Mouse (Mus musculus) kidney, embryonic 14.5 days (tissue): ENCODE data around the gene Sars. TPM values are rescaled to one million over a fixed set of nuclear protein-coding genes. Genes with fewer than 3 reads are reported as not detected.

Experiments
- ATAC-seq: fragments of 200-750 bp; cut with Nextera tagmentation; 2 replicates; pipeline ENCODE4 v1.8.0; 2017; ENCODE audit warnings: moderate number of reproducible peaks, mild to moderate bottlenecking, moderate TSS enrichment, moderate library complexity; ENCODE audit not compliant: low FRiP score, low TSS enrichment
- H3K27ac ChIP-seq: fragments of 300-500 bp; sonication (generic); 2 replicates; pipeline ENCODE4 v1.5.1; 2014; ENCODE audit warnings: low read depth, mild to moderate bottlenecking, low read length, moderate library complexity, mixed read lengths
- H3K27me3 ChIP-seq: fragments of 300-500 bp; sonication (generic); 2 replicates; pipeline ENCODE4 v1.6.1; 2014; ENCODE audit warnings: mild to moderate bottlenecking, low read length; ENCODE audit not compliant: control insufficient read depth, insufficient read depth
- H3K36me3 ChIP-seq: fragments of 300-500 bp; sonication (generic); 2 replicates; pipeline ENCODE4 v1.6.1; 2014; ENCODE audit warnings: low read length, mixed read lengths; ENCODE audit not compliant: control insufficient read depth, insufficient read depth
- H3K4me1 ChIP-seq: fragments of 300-500 bp; sonication (generic); 2 replicates; pipeline ENCODE4 v1.6.1; 2014; ENCODE audit warnings: low read length, mixed read lengths; ENCODE audit not compliant: control insufficient read depth, insufficient read depth
- H3K4me2 ChIP-seq: fragments of 300-500 bp; sonication (generic); replicated peaks from 2 replicates; pipeline ENCODE4 v1.6.1; 2014; ENCODE audit warnings: low read depth, mild to moderate bottlenecking, low read length
- H3K4me3 ChIP-seq: fragments of 300-500 bp; sonication (generic); 2 replicates; pipeline ENCODE4 v1.5.1; 2014; ENCODE audit warnings: mild to moderate bottlenecking, low read length
- H3K9ac ChIP-seq: fragments of 300-500 bp; sonication (generic); 2 replicates; pipeline ENCODE4 v1.6.1; 2014; ENCODE audit warnings: low read depth, mild to moderate bottlenecking, low read length, moderate library complexity
- H3K9me3 ChIP-seq: fragments of 300-500 bp; sonication (generic); 2 replicates; pipeline ENCODE4 v1.6.1; 2016; ENCODE audit warnings: low read length; ENCODE audit not compliant: control insufficient read depth
- WGBS: fragments of 180-500 bp; shearing (Covaris S2); extraction: QIAGEN DNeasy Blood & Tissue Kit; methylation state at CpG from one replicate; pipeline ENCODE4 v1.1.7; 2014; 5-methylcytosine and 5-hydroxymethylcytosine counted together
- polyA plus RNA-seq: library from polyadenylated mRNA; unstranded; fragments of >200 nt; fragmentation: Nextera tagmentation; extraction: Ambion mirVana; gene quantifications from 2 replicates; pipeline ENCODE4 v1.2.1, GENCODE M21; 2014

Sars gene
- 106 and 120 TPM in 2 replicates for polyA plus RNA-seq

DNA sequence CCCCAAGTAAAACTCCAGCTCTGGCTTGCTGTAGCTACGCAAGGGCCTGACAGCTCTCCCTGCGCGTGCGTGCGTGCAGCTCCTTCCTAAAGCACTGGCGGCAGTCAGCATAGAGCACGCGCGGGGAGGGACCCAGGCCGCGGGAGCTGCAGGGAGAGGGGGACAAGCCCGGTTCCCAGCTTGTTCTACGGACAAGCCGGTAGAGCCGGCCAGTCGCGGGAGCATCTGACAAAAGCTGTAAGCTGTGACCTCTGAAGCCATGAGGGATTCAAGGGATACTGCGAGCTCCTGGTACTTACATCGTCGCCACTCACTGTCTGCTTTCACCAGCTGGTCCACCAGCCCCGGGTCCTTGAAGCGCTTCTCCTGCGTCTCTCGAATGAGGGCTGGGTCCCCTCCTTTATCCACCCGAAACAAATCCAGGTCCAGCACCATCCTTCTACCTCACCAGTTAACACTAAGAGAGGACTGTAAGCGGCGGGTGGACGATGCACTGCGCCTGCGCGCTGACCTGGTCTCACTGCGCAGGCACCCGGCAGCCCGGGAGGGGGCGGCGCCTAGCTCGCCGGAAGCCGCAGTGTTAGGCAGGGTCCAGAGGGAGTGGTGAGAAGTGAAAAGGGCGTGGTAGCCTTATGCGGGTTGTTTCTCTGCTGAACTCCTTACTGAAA is at the start of gene Sars:
Gene Sars, minus strand, starts transcription at position 512 of the 668 bp plus-strand sequence.
- peak within 1 kb of the TSS; percentile 92 for H3K4me2 ChIP-seq
- WGBS, result under 1% methylated on average over 41 of the region's 41 CpGs
- peak; percentile 99 for ATAC-seq
- no peaks in the 10 kb centered on the region for H3K27me3 ChIP-seq
- H3K9me3 ChIP-seq, result no peaks in the 10 kb centered on the region
- H3K36me3 ChIP-seq, result 0 out of 2 replicates have a peak, but pooled peaks cover 3% of the 10 kb centered on the region
- H3K27ac ChIP-seq, result peak within 1 kb of the TSS; percentile 88
- H3K4me1 ChIP-seq, result peaks cover 20% of the 10 kb centered on the region
- H3K9ac ChIP-seq, result peak within 1 kb of the TSS; percentile 79
- H3K4me3 ChIP-seq, result peak within 1 kb of the TSS; percentile 88

DNA sequence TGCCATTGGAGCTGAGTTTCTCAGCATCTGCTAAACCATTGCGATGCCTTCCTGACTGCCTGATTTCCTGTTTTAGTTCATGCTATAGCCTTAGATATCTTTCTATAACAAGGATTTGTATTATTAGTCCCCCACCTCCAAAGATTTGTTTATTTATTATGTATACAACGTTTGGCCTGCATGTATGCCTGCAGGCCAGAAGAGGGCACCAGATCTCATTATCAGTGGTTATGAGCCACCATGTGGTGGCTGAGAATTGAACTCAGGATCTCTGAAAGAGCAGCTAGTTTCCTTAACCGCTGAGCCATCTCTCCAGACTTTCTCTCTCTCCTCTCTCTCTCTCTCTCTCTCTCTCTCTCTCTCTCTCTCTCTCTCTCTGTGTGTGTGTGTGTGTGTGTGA is 45.0 kb upstream of the Sars start:
- no peak for ATAC-seq
- no peaks in the 10 kb centered on the region for H3K9me3 ChIP-seq
- WGBS, result 40% methylated on average over 3 of the region's 3 CpGs
- H3K4me3 ChIP-seq, result no peak overlapping the region
- no peak overlapping the region for H3K9ac ChIP-seq
- H3K4me2 ChIP-seq, result no peak overlapping the region
- no peaks in the 10 kb centered on the region for H3K4me1 ChIP-seq
- H3K36me3 ChIP-seq, result no peaks in the 10 kb centered on the region
- no peak overlapping the region for H3K27ac ChIP-seq
- H3K27me3 ChIP-seq, result no peaks in the 10 kb centered on the region

DNA sequence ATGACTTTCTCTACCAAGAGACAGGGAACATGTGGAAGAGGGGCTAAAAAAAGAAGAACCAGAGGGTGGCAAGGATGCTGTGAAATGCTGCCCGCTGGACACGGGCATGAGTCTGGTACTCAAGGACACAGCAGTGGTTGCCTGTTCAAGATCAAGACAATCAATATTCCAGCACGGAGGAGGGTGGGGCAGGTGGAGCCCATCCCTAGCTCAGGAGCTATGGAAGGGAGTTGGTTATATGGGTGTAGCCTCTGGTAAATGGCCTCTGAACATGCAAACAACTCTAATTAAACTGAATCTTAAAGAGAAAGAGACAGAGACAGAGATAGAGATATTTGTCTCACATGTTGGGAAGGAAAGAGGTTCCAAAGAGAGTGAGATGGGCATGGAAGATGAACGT is 39.7 kb upstream of the Sars start:
- H3K4me2 ChIP-seq, result no peak overlapping the region
- no peak overlapping the region for H3K9ac ChIP-seq
- H3K4me1 ChIP-seq, result no peaks in the 10 kb centered on the region
- no peak overlapping the region for H3K27ac ChIP-seq
- no peaks in the 10 kb centered on the region for H3K27me3 ChIP-seq
- WGBS, result 90% methylated on average over 4 of the region's 4 CpGs
- ATAC-seq, result no peak
- no peaks in the 10 kb centered on the region for H3K36me3 ChIP-seq
- no peaks in the 10 kb centered on the region for H3K9me3 ChIP-seq
- H3K4me3 ChIP-seq, result no peak overlapping the region

DNA sequence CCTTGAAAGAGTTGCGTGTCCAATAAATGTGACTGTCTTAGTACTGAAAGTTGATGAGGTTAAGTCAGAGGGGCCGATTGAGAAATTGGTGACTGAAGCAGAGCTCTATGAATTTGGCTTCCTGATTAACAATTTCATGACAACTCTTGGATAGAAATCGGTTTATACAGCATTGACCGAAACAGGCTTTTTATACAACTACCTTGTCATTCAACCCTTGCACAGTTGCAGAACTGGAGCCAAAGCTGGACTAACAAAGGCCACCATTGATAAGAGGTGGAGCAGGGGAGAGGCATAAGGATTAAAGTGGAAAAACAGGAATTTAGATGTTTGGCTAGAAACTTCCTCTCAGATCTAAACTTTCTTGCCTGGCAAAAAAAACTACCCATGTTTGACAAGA is 33.8 kb upstream of the Sars start:
- Histone ChIP-seq H3K36me3 (no peaks in the 10 kb centered on the region), H3K27me3 (no peaks in the 10 kb centered on the region), H3K9ac (no peak overlapping the region), H3K9me3 (no peaks in the 10 kb centered on the region), H3K4me1 (no peaks in the 10 kb centered on the region), H3K27ac (no peak overlapping the region), H3K4me2 (no peak overlapping the region), H3K4me3 (no peak overlapping the region)
- 81% methylated on average over 4 of the region's 4 CpGs for WGBS
- no peak for ATAC-seq

DNA sequence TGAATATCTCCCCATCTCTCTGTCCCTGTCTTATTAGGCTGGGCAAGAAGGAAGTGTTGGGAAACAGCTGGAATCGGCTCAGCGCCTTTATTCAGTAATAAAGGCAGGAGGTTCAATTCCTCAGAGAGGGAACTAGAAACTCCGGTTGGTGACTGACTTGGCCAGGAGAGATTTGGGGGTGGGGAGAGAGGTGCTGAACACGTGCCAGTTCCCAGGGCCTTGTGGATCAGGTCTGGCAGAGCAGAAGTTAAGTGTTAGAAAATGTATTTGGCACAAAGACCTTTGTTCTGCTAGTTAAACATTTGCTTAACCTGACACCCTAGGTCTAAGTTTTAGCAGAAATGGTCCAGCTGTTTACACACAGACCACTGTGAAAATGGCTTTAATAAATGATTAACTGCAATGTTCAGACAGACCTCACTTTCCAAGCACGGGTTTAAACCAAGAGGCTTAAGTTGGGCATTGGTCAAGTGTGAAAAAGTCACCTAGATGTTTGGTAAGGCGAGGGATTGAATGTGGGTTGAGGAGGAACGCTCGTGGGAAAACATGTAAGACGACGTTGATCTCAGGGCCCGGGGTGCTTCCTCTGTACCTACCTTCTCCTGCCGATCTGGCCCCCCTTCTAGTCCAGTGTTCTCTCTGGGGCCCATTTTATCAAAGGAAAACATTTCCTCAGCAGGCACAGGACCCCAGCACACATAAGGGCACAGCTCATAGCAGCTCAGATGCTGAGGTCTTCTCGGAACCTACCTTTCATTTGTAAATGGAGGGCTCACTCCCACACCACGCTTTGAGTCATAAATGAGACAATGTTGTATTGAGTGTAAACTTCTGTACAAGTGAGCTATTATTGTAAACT is 32.0 kb upstream of the Sars start:
- Histone ChIP-seq H3K36me3 (no peaks in the 10 kb centered on the region), H3K4me2 (no peak overlapping the region), H3K9ac (no peak overlapping the region), H3K27me3 (no peaks in the 10 kb centered on the region), H3K4me3 (no peak overlapping the region), H3K27ac (peak overlapping the region; percentile 32; the same call in 1 of the 2 replicates), H3K9me3 (no peaks in the 10 kb centered on the region), H3K4me1 (no peaks in the 10 kb centered on the region)
- peak; percentile 78 for ATAC-seq
- WGBS, result 35% methylated on average over 14 of the region's 14 CpGs

DNA sequence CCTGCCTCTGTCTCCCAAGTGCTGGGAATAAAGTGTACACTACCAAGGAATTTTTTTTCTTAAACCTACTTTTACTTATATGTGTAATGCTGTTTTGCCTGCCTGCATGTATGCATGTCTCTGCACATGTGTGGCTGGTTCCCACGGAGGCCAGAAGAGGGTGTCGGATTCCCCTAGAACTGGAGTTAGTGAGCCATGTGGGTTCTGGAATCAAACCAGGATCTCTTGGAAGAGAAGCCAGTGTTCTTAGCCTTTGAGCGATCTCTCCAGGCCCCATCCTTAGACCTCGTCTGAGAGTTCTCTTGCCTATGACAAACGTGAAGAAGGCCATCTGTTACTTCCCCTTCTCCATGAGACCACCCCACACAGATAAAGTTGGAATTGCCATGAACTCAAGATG is 30.5 kb upstream of the Sars start:
- 66% methylated on average over 5 of the region's 5 CpGs for WGBS
- no peaks in the 10 kb centered on the region for H3K36me3 ChIP-seq
- no peak for ATAC-seq
- H3K27ac ChIP-seq, result no peak overlapping the region
- H3K4me1 ChIP-seq, result no peaks in the 10 kb centered on the region
- H3K27me3 ChIP-seq, result no peaks in the 10 kb centered on the region
- no peak overlapping the region for H3K9ac ChIP-seq
- no peaks in the 10 kb centered on the region for H3K9me3 ChIP-seq
- H3K4me3 ChIP-seq, result no peak overlapping the region
- H3K4me2 ChIP-seq, result no peak overlapping the region

DNA sequence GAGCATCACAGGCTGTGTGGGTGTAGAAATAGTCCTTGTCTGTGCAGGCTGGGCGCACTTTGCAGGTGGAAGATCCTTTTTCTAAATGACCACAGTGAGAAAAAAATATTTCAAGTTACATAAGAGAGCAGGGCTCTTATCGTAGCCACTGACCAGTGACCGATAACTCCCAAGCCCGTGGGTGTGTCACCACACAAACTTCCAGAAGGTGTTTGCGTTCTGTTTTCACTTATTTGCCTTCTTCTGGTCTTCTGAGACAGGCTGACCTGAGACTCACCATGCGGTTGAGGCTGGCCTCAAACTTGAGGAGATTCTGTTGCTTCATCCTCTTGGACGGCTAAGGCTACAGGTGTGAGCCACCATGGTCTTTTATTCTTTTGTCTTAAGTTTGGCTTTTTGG is 30.0 kb upstream of the Sars start:
- Histone ChIP-seq H3K27me3 (no peaks in the 10 kb centered on the region), H3K9me3 (no peaks in the 10 kb centered on the region), H3K4me2 (no peak overlapping the region), H3K27ac (no peak overlapping the region), H3K36me3 (no peaks in the 10 kb centered on the region), H3K9ac (no peak overlapping the region), H3K4me1 (no peaks in the 10 kb centered on the region), H3K4me3 (no peak overlapping the region)
- 86% methylated on average over 7 of the region's 7 CpGs for WGBS
- ATAC-seq, result no peak

DNA sequence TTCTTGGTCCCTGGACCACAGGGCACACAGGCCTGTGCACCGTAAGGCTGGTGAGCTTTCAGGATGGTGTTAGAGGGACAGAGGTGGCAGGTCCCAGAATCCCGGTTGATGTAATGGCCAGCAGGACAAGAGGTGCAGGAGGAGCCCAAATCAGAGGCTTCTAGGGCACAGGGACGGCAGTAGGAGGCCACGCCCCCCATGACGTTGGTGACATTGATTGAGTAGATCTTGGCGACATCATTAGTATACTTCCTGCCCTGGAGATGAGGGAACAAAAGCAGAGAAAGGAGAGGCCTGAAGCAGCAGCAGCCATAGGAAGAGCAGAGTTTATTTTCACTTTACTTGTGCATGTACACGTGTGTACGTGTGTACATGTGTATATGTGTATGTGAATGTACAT is 22.8 kb upstream of the Sars start:
- no peaks in the 10 kb centered on the region for H3K27me3 ChIP-seq
- no peaks in the 10 kb centered on the region for H3K9me3 ChIP-seq
- no peak overlapping the region for H3K27ac ChIP-seq
- no peak overlapping the region for H3K4me3 ChIP-seq
- no peaks in the 10 kb centered on the region for H3K36me3 ChIP-seq
- H3K9ac ChIP-seq, result no peak overlapping the region
- no peaks in the 10 kb centered on the region for H3K4me1 ChIP-seq
- H3K4me2 ChIP-seq, result no peak overlapping the region
- 47% methylated on average over 8 of the region's 8 CpGs for WGBS
- 0 out of 2 replicates have a peak, but pooled peaks have one; percentile 46 for ATAC-seq

DNA sequence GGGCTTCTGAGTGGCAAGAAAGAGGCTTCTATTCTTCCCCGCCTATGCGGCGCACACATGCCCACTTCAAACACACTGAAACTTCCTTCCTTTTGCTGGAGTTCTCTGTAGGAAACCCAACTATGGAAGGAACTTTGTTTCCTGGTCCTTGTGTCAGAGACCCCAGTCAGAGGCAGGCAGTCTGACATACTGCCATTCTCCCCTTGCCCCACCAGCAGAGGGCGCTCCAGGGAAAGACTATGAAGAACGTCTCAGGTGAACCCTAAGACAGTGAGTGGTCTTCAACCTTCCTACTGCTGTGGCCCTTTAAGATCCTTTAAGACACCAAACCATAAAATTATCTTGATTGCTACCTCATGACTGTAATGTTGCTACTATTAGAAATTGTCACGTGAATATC is 21.4 kb upstream of the Sars start:
- WGBS, result 87% methylated on average over 6 of the region's 6 CpGs
- Histone ChIP-seq H3K4me2 (no peak overlapping the region), H3K9ac (no peak overlapping the region), H3K27me3 (no peaks in the 10 kb centered on the region), H3K4me1 (no peaks in the 10 kb centered on the region), H3K36me3 (no peaks in the 10 kb centered on the region), H3K4me3 (no peak overlapping the region), H3K27ac (no peak overlapping the region), H3K9me3 (no peaks in the 10 kb centered on the region)
- ATAC-seq, result no peak
